Mouse (Mus musculus) cerebellum, postnatal 4 days (tissue): ENCODE data around the gene Klk1.

Experiments used
- DNase-seq, 2 experiments: peaks; one replicate each; pipeline ENCODE4 v3.0.0; 2022; ENCODE audit warnings: low spot score in 2 of 2, mixed read lengths in 1 of 2

The Klk1 gene

GRCm38 (mm10) chr7:44253023-44253616, 28.0 kb downstream of the Klk1 start:
- no peak for DNase-seq

- DNase-seq: no peak
Observed at GRCm38 (mm10) chr7:44254930-44255329, 29.8 kb downstream of the Klk1 start.

- no peak for DNase-seq
Observed at GRCm38 (mm10) chr7:44257278-44257677, 32.1 kb downstream of the Klk1 start, which contains the start of gene Acp4. Gene Acp4 (minus strand): TSS chr7:44257378.

GRCm38 (mm10) chr7:44260410-44260809, 35.2 kb downstream of the Klk1 start:
- no peak for DNase-seq

- no peak for DNase-seq
Observed at GRCm38 (mm10) chr7:44261147-44261546, 36.0 kb downstream of the Klk1 start, which contains the start of gene Gm15517. Gene Gm15517 (plus strand): TSS chr7:44261447.

- DNase-seq: peak; percentile 97 to 99
Observed at GRCm38 (mm10) chr7:44262791-44263643, 37.9 kb downstream of the Klk1 start.

- no peak for DNase-seq
Observed at GRCm38 (mm10) chr7:44268117-44268516, 43.0 kb downstream of the Klk1 start.

GRCm38 (mm10) chr7:44269397-44269796, 44.2 kb downstream of the Klk1 start:
- no peak for DNase-seq

- DNase-seq: no peak
Observed at GRCm38 (mm10) chr7:44271309-44271708, 46.1 kb downstream of the Klk1 start.

GRCm38 (mm10) chr7:44272546-44272945, 47.4 kb downstream of the Klk1 start:
- no peak for DNase-seq

GRCm38 (mm10) chr7:44273446-44273845, 48.3 kb downstream of the Klk1 start:
- no peak for DNase-seq

- DNase-seq: no peak
Observed at GRCm38 (mm10) chr7:44274096-44274495, 48.9 kb downstream of the Klk1 start.

GRCm38 (mm10) chr7:44275546-44275945, 50.4 kb downstream of the Klk1 start:
- no peak for DNase-seq

- DNase-seq: no peak
Observed at GRCm38 (mm10) chr7:44276461-44277249, 51.5 kb downstream of the Klk1 start.

- DNase-seq: peak in 1 of 2 experiments; percentile 53
Observed at GRCm38 (mm10) chr7:44277250-44277622, 52.1 kb downstream of the Klk1 start.
